Mouse (Mus musculus): ENCODE data around the gene Irf5.

DNA sequence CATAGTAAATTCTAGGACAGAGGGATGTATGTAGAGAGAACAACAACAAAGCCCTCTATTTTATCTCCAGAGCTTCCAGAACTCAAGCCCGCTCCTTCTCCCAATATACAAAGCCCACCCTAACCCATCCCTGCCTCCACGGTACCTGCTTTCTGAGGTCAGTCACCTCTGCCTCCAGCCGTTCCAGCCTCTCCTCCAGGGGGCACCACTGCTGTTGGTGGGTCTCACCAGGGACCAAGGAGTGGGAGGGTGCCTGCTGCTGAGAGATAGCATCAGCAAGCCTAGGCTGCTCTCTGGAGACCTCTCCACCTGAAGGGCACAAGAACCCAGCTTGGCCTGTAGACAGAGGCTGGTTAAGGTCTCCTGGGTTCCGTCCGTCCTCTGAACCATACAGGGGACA lies 20.9 kb upstream of the Irf5 start:
- TF ChIP-seq CTCF (conservative IDR thresholded peaks at IDR 0.05; ENCODE audit: low read length) = no peak
- TF ChIP-seq POU5F1 (IDR thresholded peaks at IDR 0.05; ENCODE audit: borderline replicate concordance, low read length) = no peak

Measured in E14TG2a.4 (cell line).